Mouse (Mus musculus): ENCODE results near the gene Hoxc8.

GRCm38 (mm10) chr15:102975034-102975433, 15.4 kb upstream of the Hoxc8 start:
- TF ChIP-seq CHD2 (IDR thresholded peaks at IDR 0.05; ENCODE audit: low read depth, low read length) (no peak), ZC3H11A (IDR thresholded peaks at IDR 0.05; ENCODE audit: borderline replicate concordance, low read depth, low read length) (no peak), MAFK (IDR thresholded peaks at IDR 0.05; ENCODE audit: insufficient read depth, low read depth, low read length) (no peak), ZNF384 (IDR thresholded peaks at IDR 0.05; ENCODE audit: low read depth, low read length) (no peak), HCFC1 (IDR thresholded peaks at IDR 0.05; ENCODE audit: borderline replicate concordance, insufficient read depth, low read length) (no peak)
